Comparison of ENCODE assay signal across 13 mouse cellular contexts in the genomic region with DNA sequence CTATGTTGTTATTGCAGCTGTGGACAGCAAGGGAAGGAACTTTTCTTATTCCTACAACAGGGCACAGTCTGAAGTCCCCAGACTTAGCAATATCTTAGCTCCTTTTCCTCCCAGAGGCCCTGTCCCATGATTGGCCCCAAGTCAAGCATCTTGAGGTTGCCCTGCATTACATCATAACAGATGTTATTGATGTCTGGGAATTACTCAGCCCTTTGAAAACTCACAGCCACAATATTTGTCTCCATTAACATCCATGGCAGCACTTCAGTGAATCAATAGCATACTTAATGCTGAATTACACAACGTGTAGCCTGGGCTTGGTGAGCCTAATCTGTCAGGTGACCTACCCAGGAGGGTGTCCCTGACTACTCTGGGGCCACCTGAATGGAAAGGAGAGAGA.
"Had no signal": no experiment of that assay in that cellular context is flagged by ENCODE, and none has a peak within 500 bp of the region (broad histone marks: within the 10 kb centered on the region; RNA-seq: fewer than 3 reads in every experiment).

No protein-coding gene starts in this region.

- ATAC-seq: midbrain, embryonic 16.5 days had no signal

- H3K4me3 ChIP-seq: midbrain, embryonic 10.5 days; midbrain, embryonic 12.5 days; neural tube, embryonic 12.5 days had no signal

- H3K4me2 ChIP-seq: lung, embryonic 14.5 days; midbrain, embryonic 12.5 days; neural tube, embryonic 12.5 days had no signal

- H3K27me3 ChIP-seq: midbrain, embryonic 12.5 days; neural tube, embryonic 12.5 days had no signal

- H3K27ac ChIP-seq: midbrain, embryonic 10.5 days; midbrain, embryonic 12.5 days; neural tube, embryonic 12.5 days had no signal

- H3K9ac ChIP-seq: lung, embryonic 14.5 days; midbrain, embryonic 12.5 days; neural tube, embryonic 12.5 days had no signal

- H3K9me3 ChIP-seq: midbrain, embryonic 10.5 days; midbrain, embryonic 12.5 days; neural tube, embryonic 12.5 days had no signal

- DNase-seq: lung, adult 18-20 months; lung, embryonic 14.5 days; lung, postnatal 10 days; lung, postnatal 4 days; midbrain, embryonic 14.5 days; right cerebral cortex, postnatal 14 days; thymus, adult 18-20 months; thymus, postnatal 14 days; thymus, postnatal 36 days had no signal

- H3K36me3 ChIP-seq: midbrain, embryonic 10.5 days; midbrain, embryonic 12.5 days; neural tube, embryonic 12.5 days had no signal

- H3K4me1 ChIP-seq: neural tube, embryonic 12.5 days had no signal
